Mouse (Mus musculus) stomach, embryonic 16.5 days (tissue): ENCODE results near the gene Slc25a39. TPM values are rescaled to one million over a fixed set of nuclear protein-coding genes. Genes with fewer than 3 reads are reported as not detected.

Source experiments
- ATAC-seq: fragments of 200-750 bp; cut with Nextera tagmentation; 2 replicates; pipeline ENCODE4 v1.8.0; 2017; ENCODE audit warnings: moderate number of reproducible peaks, moderate TSS enrichment; ENCODE audit not compliant: insufficient read depth, low FRiP score
- H3K27ac ChIP-seq: fragments of 300-500 bp; sonication (generic); 2 replicates; pipeline ENCODE4 v1.5.1; 2014; ENCODE audit warnings: low read length
- H3K27me3 ChIP-seq: fragments of 300-500 bp; sonication (generic); 2 replicates; pipeline ENCODE4 v1.6.1; 2014; ENCODE audit warnings: low read length, control low read depth, mixed read lengths; ENCODE audit not compliant: control insufficient read depth, insufficient read depth
- H3K36me3 ChIP-seq: fragments of 300-500 bp; sonication (generic); 2 replicates; pipeline ENCODE4 v1.6.1; 2014; ENCODE audit warnings: low read length; ENCODE audit not compliant: control insufficient read depth, insufficient read depth
- H3K4me1 ChIP-seq: fragments of 300-500 bp; sonication (generic); 2 replicates; pipeline ENCODE4 v1.6.1; 2014; ENCODE audit warnings: low read length, control low read depth, mixed read lengths; ENCODE audit not compliant: control insufficient read depth, insufficient read depth
- H3K4me2 ChIP-seq: fragments of 300-500 bp; sonication (generic); 2 replicates; pipeline ENCODE4 v1.6.1; 2014; ENCODE audit warnings: low read depth, low read length, mixed read lengths
- H3K4me3 ChIP-seq: fragments of 300-500 bp; sonication (generic); replicated peaks from 2 replicates; pipeline ENCODE4 v1.5.1; 2014; ENCODE audit warnings: mild to moderate bottlenecking, low read length
- H3K9ac ChIP-seq: fragments of 300-500 bp; sonication (generic); 2 replicates; pipeline ENCODE4 v1.6.1; 2014; ENCODE audit warnings: low read length
- H3K9me3 ChIP-seq: fragments of 300-500 bp; sonication (generic); replicated peaks from 2 replicates; pipeline ENCODE4 v1.6.1; 2016; ENCODE audit warnings: low read length, control low read depth; ENCODE audit not compliant: control insufficient read depth
- WGBS: fragments of 180-500 bp; shearing (Covaris S2); extraction: QIAGEN DNeasy Blood & Tissue Kit; methylation state at CpG from one replicate; pipeline ENCODE4 v1.1.7; 2014; 5-methylcytosine and 5-hydroxymethylcytosine counted together
- polyA plus RNA-seq: library from polyadenylated mRNA; unstranded; fragments of >200 nt; fragmentation: Nextera tagmentation; extraction: Ambion mirVana; gene quantifications from 2 replicates; pipeline ENCODE4 v1.2.1, GENCODE M21; 2015

Gene Slc25a39
- polyA plus RNA-seq, 1 experiment from 2014 or later: 239 TPM

DNA sequence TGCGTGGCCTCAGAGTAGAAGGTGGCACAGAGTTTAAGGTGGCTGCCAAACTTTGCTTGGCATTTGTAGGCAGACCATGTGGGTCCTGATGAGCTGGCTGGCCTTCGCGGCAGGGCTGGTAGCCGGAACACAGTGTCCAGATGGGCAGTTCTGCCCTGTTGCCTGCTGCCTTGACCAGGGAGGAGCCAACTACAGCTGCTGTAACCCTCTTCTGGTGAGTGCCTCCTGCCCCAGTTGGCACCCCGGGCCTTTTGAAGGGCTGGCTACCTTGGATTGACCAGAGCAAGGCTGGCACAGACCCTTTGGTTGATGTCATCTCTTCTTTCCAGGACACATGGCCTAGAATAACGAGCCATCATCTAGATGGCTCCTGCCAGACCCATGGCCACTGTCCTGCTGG, 25.1 kb upstream of the Slc25a39 start:
- Histone ChIP-seq H3K27ac (no peak overlapping the region), H3K4me2 (no peak overlapping the region), H3K9ac (0 out of 2 replicates have a peak overlapping the region, but pooled peaks have one; percentile 7), H3K36me3 (0 out of 2 replicates have a peak, but pooled peaks cover 15% of the 10 kb centered on the region), H3K27me3 (no peaks in the 10 kb centered on the region), H3K9me3 (no peaks in the 10 kb centered on the region), H3K4me1 (peaks cover 31% of the 10 kb centered on the region), H3K4me3 (no peak overlapping the region)
- 89% methylated on average over 6 of the region's 6 CpGs for WGBS
- no peak for ATAC-seq

DNA sequence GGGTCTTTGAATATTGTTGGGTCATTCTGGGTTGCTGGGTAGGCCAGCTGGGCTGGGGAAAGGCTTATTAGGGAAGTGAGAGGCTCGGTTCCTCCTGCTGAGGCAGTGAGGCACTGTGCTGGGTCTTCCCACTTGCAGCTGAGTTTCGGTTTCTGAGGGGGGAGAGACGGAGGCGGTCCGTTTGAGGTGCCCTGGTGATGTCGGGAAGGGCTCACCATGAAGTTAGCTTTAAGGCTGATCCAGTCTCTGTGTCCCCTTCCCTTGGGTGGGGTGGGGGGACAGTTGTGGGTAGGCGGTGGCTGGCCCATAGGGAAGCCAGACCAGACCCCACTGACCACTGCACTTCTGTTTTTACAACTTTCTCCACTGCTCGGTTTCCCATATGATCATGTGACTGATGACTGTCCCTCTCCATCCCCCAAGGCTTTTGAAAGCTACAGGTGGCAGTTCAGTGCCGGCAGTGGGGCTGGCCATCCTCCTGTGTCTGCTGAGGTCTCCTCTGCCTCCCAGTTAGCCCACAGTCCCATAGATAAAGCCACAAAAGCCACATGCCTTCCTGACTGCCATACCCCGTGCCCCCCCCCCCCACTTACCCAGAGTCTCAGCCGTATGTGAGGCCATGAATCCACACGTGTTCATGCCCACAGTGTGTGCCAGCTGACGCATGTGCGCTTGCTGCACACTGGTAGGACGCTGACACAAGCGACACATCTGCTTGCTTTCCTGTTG, 24.5 kb upstream of the Slc25a39 start:
- no peak for ATAC-seq
- Histone ChIP-seq H3K4me2 (peak overlapping the region; percentile 1; the same call in 1 of the 2 replicates), H3K4me1 (peaks cover 25% of the 10 kb centered on the region), H3K9me3 (no peaks in the 10 kb centered on the region), H3K4me3 (0 out of 2 replicates have a peak overlapping the region, but pooled peaks have one; percentile 6), H3K27me3 (no peaks in the 10 kb centered on the region), H3K27ac (0 out of 2 replicates have a peak overlapping the region, but pooled peaks have one; percentile 27), H3K36me3 (0 out of 2 replicates have a peak, but pooled peaks cover 15% of the 10 kb centered on the region), H3K9ac (peak overlapping the region; percentile 38)
- 59% methylated on average over 16 of the region's 16 CpGs for WGBS

DNA sequence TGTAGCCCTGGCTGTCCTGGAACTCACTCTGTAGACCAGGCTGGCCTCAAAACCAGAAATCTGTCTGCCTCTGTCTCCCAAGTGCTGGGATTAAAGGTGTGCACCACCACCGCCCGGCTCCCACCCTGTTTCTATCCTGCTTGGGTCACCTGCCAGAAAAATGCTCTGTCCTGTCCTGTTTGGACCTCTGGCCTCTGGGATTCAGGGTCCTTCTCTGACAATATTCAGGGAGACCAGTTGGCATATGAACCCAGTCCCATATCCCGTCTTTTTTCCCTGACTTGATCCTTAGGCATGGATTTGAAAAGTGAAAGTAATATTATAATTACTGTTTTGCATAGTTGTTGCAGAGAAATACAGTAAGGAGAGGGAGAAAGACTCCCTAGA, 24.0 kb upstream of the Slc25a39 start:
- H3K9ac ChIP-seq: peak overlapping the region; percentile 38
- H3K4me2 ChIP-seq: peak overlapping the region; percentile 1; the same call in 1 of the 2 replicates
- H3K36me3 ChIP-seq: 0 out of 2 replicates have a peak, but pooled peaks cover 15% of the 10 kb centered on the region
- H3K27me3 ChIP-seq: no peaks in the 10 kb centered on the region
- 0 out of 2 replicates have a peak overlapping the region, but pooled peaks have one; percentile 6 for H3K4me3 ChIP-seq
- no peak for ATAC-seq
- H3K27ac ChIP-seq: 0 out of 2 replicates have a peak overlapping the region, but pooled peaks have one; percentile 27
- peaks cover 21% of the 10 kb centered on the region for H3K4me1 ChIP-seq
- no peaks in the 10 kb centered on the region for H3K9me3 ChIP-seq
- 78% methylated on average over 3 of the region's 3 CpGs for WGBS

DNA sequence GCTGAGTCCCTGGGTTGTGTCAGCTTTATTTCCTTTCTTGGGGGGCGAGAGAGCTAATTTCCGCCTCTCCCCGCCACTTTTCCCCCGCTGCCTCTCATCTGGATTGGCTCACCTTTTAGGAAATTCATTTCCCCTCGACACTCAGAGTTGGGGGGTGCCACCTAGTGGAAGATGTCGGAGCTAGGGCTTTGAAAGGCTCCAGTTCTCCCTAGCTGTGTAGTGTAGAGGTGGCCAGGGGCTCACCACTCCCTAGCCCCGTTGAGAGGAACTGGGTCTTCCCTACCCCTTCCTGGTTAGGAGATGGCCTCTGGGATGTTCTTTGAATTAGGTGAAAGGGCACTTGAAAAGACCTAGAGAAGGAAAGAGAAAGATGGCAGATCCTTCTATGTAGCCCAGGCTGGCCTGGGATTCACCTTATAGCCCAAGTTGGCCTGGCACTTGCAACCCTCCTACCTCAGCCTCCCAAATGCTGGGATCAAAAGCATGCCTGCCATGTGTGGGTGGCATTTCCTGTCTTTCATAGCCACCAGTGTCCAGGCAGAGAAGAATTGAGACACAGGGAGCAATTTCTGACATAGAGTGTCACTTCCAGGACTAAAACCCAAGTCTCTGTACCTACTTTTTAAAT, 23.4 kb upstream of the Slc25a39 start:
- peak; percentile 46; the same call in 1 of the 2 replicates for ATAC-seq
- H3K4me1 ChIP-seq: peaks cover 21% of the 10 kb centered on the region
- H3K9me3 ChIP-seq: no peaks in the 10 kb centered on the region
- no peaks in the 10 kb centered on the region for H3K27me3 ChIP-seq
- H3K36me3 ChIP-seq: 0 out of 2 replicates have a peak, but pooled peaks cover 13% of the 10 kb centered on the region
- peak overlapping the region; percentile 79 for H3K9ac ChIP-seq
- H3K4me3 ChIP-seq: peak overlapping the region; percentile 73
- peak overlapping the region; percentile 95 for H3K4me2 ChIP-seq
- 1% methylated on average over 7 of the region's 7 CpGs for WGBS
- H3K27ac ChIP-seq: peak overlapping the region; percentile 85

DNA sequence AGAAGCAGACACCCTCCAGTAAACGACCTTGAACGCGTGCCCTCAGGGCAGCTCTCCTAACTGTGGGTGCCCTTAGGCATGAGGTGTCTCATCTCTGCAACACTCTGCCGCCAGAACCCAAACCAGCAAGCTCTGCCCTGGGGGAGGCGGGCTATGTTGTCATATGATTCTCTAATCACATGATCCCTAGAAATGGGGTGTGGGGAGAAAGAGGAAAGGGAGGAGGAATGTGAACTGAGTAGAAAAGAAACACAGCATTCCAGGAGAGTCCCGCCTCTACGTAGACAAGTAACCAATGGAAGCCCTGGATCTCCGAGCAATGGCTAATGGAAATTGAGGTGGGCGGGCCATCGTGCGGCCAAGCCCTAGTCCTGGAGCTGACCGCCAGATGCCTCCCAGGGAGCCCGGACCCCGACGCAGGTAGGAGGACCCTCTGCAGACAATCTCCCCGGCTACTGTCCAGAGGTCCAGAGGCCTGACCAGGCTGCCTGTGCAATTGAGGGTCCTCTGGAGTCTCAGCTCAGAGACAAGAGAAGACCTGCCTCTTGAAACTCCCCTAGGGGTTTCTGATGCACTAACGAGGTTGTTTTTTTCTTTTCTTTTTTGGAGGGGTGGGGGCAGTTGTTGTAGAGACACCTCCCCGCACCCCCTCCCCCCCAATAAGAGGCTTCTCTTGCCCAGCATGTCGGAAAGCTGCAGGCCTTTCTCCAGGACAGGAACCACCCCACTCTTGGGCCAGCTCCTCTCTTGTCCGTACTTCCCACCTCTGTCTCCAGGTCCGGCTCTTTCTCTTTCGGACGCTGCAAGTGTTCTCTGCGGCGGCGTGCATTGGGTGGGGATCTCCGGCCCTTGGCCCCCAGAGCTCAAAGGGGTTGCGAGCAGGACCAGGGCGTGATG, 22.6 kb upstream of the Slc25a39 start, which contains the start of gene Grn:
Grn (plus strand) TSS at position 195 of the 897 bp plus-strand sequence.
- H3K27me3 ChIP-seq: no peaks in the 10 kb centered on the region
- peak within 1 kb of the TSS; percentile 95 for H3K4me2 ChIP-seq
- peak within 1 kb of the TSS; percentile 85 for H3K27ac ChIP-seq
- under 1% methylated on average over 29 of the region's 29 CpGs for WGBS
- H3K9ac ChIP-seq: peak within 1 kb of the TSS; percentile 79
- H3K4me3 ChIP-seq: peak within 1 kb of the TSS; percentile 73
- H3K36me3 ChIP-seq: 0 out of 2 replicates have a peak, but pooled peaks cover 6% of the 10 kb centered on the region
- no peaks in the 10 kb centered on the region for H3K9me3 ChIP-seq
- H3K4me1 ChIP-seq: peaks cover 21% of the 10 kb centered on the region
- peak; percentile 94 for ATAC-seq

DNA sequence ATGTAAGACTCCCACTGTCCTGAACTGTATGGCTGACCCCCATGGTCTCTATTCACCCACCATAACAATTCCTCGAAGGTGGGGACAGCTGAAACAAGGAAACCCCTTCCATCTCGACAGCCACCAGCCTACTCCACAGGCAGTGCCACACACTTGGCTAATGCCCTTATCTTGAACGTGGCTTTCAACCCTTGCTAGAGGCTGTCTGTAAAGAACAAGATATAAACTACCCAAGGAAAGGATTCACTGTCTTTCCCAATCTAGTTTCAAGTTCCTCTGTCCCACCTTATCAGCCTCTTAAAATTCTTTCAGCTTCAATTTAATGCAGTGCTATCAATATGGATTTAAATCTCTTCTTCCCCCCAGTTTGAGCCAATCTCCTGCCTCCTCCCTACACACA, 21.8 kb upstream of the Slc25a39 start:
- H3K4me1 ChIP-seq: peaks cover 21% of the 10 kb centered on the region
- H3K9ac ChIP-seq: peak overlapping the region; percentile 75
- no peaks in the 10 kb centered on the region for H3K36me3 ChIP-seq
- H3K27me3 ChIP-seq: no peaks in the 10 kb centered on the region
- no peak overlapping the region for H3K27ac ChIP-seq
- no peak for ATAC-seq
- H3K4me2 ChIP-seq: peak overlapping the region; percentile 70
- WGBS: 34% methylated on average over 3 of the region's 3 CpGs
- peak overlapping the region; percentile 73 for H3K4me3 ChIP-seq
- no peaks in the 10 kb centered on the region for H3K9me3 ChIP-seq

DNA sequence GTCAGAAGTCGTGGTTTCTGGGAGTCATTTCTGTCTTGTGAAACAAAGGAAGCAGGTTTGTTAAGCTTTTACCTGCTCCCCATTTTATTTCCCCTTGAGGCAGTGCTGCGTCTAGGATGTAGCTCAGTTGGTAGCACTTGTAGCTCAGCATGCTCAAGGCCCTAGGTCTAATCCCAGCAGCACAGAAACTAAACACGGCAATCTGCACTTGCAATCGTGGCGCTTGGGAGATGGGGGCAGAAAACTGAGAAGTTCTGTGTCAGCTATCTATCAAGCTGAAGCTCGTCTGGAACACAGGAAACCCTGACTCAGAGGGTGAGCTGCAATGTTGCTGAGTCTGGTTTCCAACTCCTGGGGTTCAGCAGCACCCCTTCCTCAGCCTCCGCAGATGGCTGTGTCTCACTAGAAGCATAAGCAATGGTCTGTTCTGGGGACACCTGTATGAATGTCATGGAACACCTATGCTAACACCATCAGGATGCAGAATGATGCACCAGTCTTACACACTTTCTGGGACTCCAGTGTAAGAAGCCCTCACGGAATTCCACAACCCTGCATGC, 21.3 kb upstream of the Slc25a39 start:
- peaks cover 21% of the 10 kb centered on the region for H3K4me1 ChIP-seq
- H3K4me3 ChIP-seq: no peak overlapping the region
- no peak overlapping the region for H3K27ac ChIP-seq
- H3K27me3 ChIP-seq: no peaks in the 10 kb centered on the region
- H3K36me3 ChIP-seq: no peaks in the 10 kb centered on the region
- WGBS: 65% methylated on average over 8 of the region's 8 CpGs
- H3K9me3 ChIP-seq: no peaks in the 10 kb centered on the region
- no peak overlapping the region for H3K9ac ChIP-seq
- peak overlapping the region; percentile 70; the same call in 1 of the 2 replicates for H3K4me2 ChIP-seq
- ATAC-seq: no peak

DNA sequence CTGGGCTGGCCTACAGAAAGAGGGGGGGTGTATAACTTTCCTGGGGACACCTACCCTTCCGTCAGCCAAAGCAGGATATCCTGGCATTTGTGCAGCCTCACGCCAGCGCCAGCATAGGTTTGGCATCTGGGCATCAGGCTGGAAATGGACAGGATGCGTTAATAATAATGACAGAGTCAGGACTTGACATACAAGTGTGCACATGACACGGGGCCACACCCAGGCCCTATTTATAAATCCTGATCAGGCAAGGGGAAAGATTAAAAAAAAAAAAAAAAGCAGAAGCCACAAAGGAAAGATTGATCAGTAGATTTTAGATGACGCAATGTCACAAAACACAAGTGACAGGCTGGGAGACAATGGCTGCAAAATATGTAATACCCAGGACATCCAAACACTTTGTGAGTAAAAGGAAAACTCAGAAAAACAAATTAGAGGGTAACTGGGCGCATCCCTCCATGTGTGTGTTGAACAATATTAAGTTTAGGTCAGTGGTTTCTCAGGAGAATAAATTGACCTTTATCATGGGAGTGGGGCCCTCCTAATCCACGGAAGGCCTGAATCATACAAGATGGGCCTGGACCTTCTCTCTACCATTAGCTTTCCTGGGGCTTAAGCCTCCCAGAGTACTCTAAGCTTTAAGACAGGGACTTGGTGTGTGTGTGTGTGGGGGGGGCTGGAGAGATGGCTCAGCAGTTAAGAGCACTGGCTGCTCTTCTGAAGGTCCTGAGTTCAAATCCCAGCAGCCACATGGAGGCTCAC, 18.0 kb upstream of the Slc25a39 start:
- Histone ChIP-seq H3K27ac (no peak overlapping the region), H3K36me3 (no peaks in the 10 kb centered on the region), H3K27me3 (no peaks in the 10 kb centered on the region), H3K9ac (no peak overlapping the region), H3K9me3 (no peaks in the 10 kb centered on the region), H3K4me3 (no peak overlapping the region), H3K4me1 (peaks cover 6% of the 10 kb centered on the region), H3K4me2 (no peak overlapping the region)
- ATAC-seq: no peak
- 75% methylated on average over 8 of the region's 8 CpGs for WGBS
